Mouse (Mus musculus): ENCODE data around the gene Prdm8. TPM values are rescaled to one million over a fixed set of nuclear protein-coding genes. Genes with fewer than 3 reads are reported as not detected.

Gene Prdm8
- polyA plus RNA-seq (2014; fragmentation: Nextera tagmentation; extraction: Ambion mirVana) = 2.8 and 2.9 TPM in 2 replicates

GRCm38 (mm10) chr5:98167180-98167824 lies at the start of gene Prdm8:
Prdm8 (plus strand) TSS chr5:98167198.
- no peaks in the 10 kb centered on the region for H3K9me3 ChIP-seq (ENCODE audit: control insufficient read depth, low read length)
- H3K9ac ChIP-seq (ENCODE audit: low read depth, low read length) = peak within 1 kb of the TSS; percentile 37; the same call in 1 of the 2 replicates
- H3K4me1 ChIP-seq (replicated peaks; ENCODE audit: control insufficient read depth, insufficient read depth, low read length) = peaks cover 12% of the 10 kb centered on the region
- WGBS = under 1% methylated on average over 50 of the region's 51 CpGs
- DNase-seq (ENCODE audit: low spot score) (peak; percentile 95), ATAC-seq (ENCODE audit: low FRiP score) (peak; percentile 92)
- H3K36me3 ChIP-seq (ENCODE audit: control insufficient read depth, insufficient read depth, low read length) = no peaks in the 10 kb centered on the region
- peak within 1 kb of the TSS; percentile 70 for H3K4me2 ChIP-seq (replicated peaks; ENCODE audit: low read depth, low read length)
- H3K27me3 ChIP-seq (ENCODE audit: control insufficient read depth, insufficient read depth, low read length) = peaks cover 46% of the 10 kb centered on the region
- peak within 1 kb of the TSS; percentile 42 for H3K4me3 ChIP-seq (ENCODE audit: low read depth, low read length)
- H3K27ac ChIP-seq (ENCODE audit: low read depth, low read length) = no peak within 1 kb of the TSS

- WGBS = 92% methylated on average over 3 of the region's 3 CpGs
- Histone ChIP-seq H3K9me3 (ENCODE audit: control insufficient read depth, low read length) (no peaks in the 10 kb centered on the region), H3K4me3 (ENCODE audit: low read depth, low read length) (no peak overlapping the region), H3K27ac (ENCODE audit: low read depth, low read length) (no peak overlapping the region), H3K27me3 (ENCODE audit: control insufficient read depth, insufficient read depth, low read length) (no peaks in the 10 kb centered on the region), H3K4me1 (replicated peaks; ENCODE audit: control insufficient read depth, insufficient read depth, low read length) (no peaks in the 10 kb centered on the region), H3K4me2 (replicated peaks; ENCODE audit: low read depth, low read length) (no peak overlapping the region), H3K9ac (ENCODE audit: low read depth, low read length) (no peak overlapping the region), H3K36me3 (ENCODE audit: control insufficient read depth, insufficient read depth, low read length) (no peaks in the 10 kb centered on the region)
- DNase-seq (ENCODE audit: low spot score) = no peak
- no peak for ATAC-seq (ENCODE audit: low FRiP score)
Measured at GRCm38 (mm10) chr5:98127074-98127473, 39.9 kb upstream of the Prdm8 start.

- Histone ChIP-seq H3K4me3 (ENCODE audit: low read depth, low read length) (no peak overlapping the region), H3K36me3 (ENCODE audit: control insufficient read depth, insufficient read depth, low read length) (no peaks in the 10 kb centered on the region), H3K27ac (ENCODE audit: low read depth, low read length) (no peak overlapping the region), H3K4me1 (replicated peaks; ENCODE audit: control insufficient read depth, insufficient read depth, low read length) (no peaks in the 10 kb centered on the region), H3K4me2 (replicated peaks; ENCODE audit: low read depth, low read length) (no peak overlapping the region), H3K9me3 (ENCODE audit: control insufficient read depth, low read length) (no peaks in the 10 kb centered on the region), H3K27me3 (ENCODE audit: control insufficient read depth, insufficient read depth, low read length) (no peaks in the 10 kb centered on the region), H3K9ac (ENCODE audit: low read depth, low read length) (no peak overlapping the region)
- peak; percentile 1 for DNase-seq (ENCODE audit: low spot score)
- peak; percentile 19; the same call in 1 of the 2 replicates for ATAC-seq (ENCODE audit: low FRiP score)
- WGBS = 82% methylated on average over 14 of the region's 14 CpGs
Measured at GRCm38 (mm10) chr5:98138545-98139296, 28.3 kb upstream of the Prdm8 start.

DNA sequence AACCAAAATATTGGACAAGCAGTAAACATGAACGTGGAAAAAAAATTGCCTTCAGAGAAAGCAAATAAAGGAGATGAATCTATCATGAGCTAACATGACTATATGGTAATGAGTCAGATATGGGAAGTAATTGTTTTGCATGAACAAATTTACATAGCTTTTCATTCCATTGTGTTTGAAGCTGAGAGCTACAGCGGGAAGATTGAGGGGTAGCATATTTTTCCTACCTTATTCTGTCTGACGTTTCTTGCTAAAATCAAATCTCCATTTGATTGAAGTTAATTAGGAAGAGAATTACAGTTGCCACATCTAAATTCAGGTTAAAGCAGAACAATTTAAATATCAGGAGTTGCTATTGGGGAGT lies 27.7 kb upstream of the Prdm8 start:
- 69% methylated on average over 3 of the region's 3 CpGs for WGBS
- no peaks in the 10 kb centered on the region for H3K4me1 ChIP-seq (replicated peaks; ENCODE audit: control insufficient read depth, insufficient read depth, low read length)
- H3K4me3 ChIP-seq (ENCODE audit: low read depth, low read length) = no peak overlapping the region
- no peaks in the 10 kb centered on the region for H3K9me3 ChIP-seq (ENCODE audit: control insufficient read depth, low read length)
- H3K4me2 ChIP-seq (replicated peaks; ENCODE audit: low read depth, low read length) = no peak overlapping the region
- no peaks in the 10 kb centered on the region for H3K27me3 ChIP-seq (ENCODE audit: control insufficient read depth, insufficient read depth, low read length)
- no peak overlapping the region for H3K27ac ChIP-seq (ENCODE audit: low read depth, low read length)
- DNase-seq (ENCODE audit: low spot score) (no peak), ATAC-seq (ENCODE audit: low FRiP score) (peak; percentile 33; the same call in 1 of the 2 replicates)
- H3K9ac ChIP-seq (ENCODE audit: low read depth, low read length) = no peak overlapping the region
- H3K36me3 ChIP-seq (ENCODE audit: control insufficient read depth, insufficient read depth, low read length) = no peaks in the 10 kb centered on the region

DNA sequence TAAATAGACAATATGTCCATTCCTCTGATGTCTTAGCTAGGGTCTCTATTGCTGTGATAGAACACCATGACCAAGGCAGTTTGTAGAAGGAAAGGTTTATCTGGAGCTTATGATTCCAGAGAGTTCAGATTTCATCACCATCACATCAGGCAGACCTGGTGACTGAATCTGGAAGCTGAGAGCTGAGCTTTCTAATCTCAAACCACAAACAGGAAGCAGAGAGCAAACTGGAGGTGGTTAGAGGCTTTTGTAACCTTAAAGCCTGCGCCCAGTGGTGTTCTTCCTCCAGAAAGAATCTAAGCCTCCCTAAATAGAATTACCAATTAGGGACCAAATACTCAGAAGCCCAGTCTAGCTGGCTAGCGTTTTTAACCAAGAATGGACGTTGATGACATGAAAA lies 20.1 kb upstream of the Prdm8 start:
- Histone ChIP-seq H3K9ac (ENCODE audit: low read depth, low read length) (no peak overlapping the region), H3K9me3 (ENCODE audit: control insufficient read depth, low read length) (no peaks in the 10 kb centered on the region), H3K4me3 (ENCODE audit: low read depth, low read length) (no peak overlapping the region), H3K4me2 (replicated peaks; ENCODE audit: low read depth, low read length) (no peak overlapping the region), H3K36me3 (ENCODE audit: control insufficient read depth, insufficient read depth, low read length) (no peaks in the 10 kb centered on the region), H3K27ac (ENCODE audit: low read depth, low read length) (no peak overlapping the region), H3K27me3 (ENCODE audit: control insufficient read depth, insufficient read depth, low read length) (no peaks in the 10 kb centered on the region), H3K4me1 (replicated peaks; ENCODE audit: control insufficient read depth, insufficient read depth, low read length) (no peaks in the 10 kb centered on the region)
- DNase-seq (ENCODE audit: low spot score) (no peak), ATAC-seq (ENCODE audit: low FRiP score) (no peak)
- WGBS = 73% methylated on average over 3 of the region's 3 CpGs

- WGBS = 2% methylated on average over 15 of the region's 15 CpGs
- H3K9ac ChIP-seq (ENCODE audit: low read depth, low read length) = no peak overlapping the region
- H3K9me3 ChIP-seq (ENCODE audit: control insufficient read depth, low read length) = no peaks in the 10 kb centered on the region
- no peaks in the 10 kb centered on the region for H3K36me3 ChIP-seq (ENCODE audit: control insufficient read depth, insufficient read depth, low read length)
- DNase-seq (ENCODE audit: low spot score) (peak; percentile 46), ATAC-seq (ENCODE audit: low FRiP score) (no peak)
- peak overlapping the region; percentile 14; the same call in 1 of the 2 replicates for H3K4me2 ChIP-seq (replicated peaks; ENCODE audit: low read depth, low read length)
- H3K27ac ChIP-seq (ENCODE audit: low read depth, low read length) = no peak overlapping the region
- peaks cover 10% of the 10 kb centered on the region for H3K4me1 ChIP-seq (replicated peaks; ENCODE audit: control insufficient read depth, insufficient read depth, low read length)
- peak overlapping the region; percentile 10; the same call in 1 of the 2 replicates for H3K4me3 ChIP-seq (ENCODE audit: low read depth, low read length)
- H3K27me3 ChIP-seq (ENCODE audit: control insufficient read depth, insufficient read depth, low read length) = peaks cover 34% of the 10 kb centered on the region
Measured at GRCm38 (mm10) chr5:98166116-98166515, 882 bp upstream of the Prdm8 start.

- DNase-seq (ENCODE audit: low spot score) = peak; percentile 59
- ATAC-seq (ENCODE audit: low FRiP score) = no peak
- Histone ChIP-seq H3K4me1 (replicated peaks; ENCODE audit: control insufficient read depth, insufficient read depth, low read length) (peaks cover 17% of the 10 kb centered on the region), H3K27me3 (ENCODE audit: control insufficient read depth, insufficient read depth, low read length) (peaks cover 60% of the 10 kb centered on the region), H3K4me2 (replicated peaks; ENCODE audit: low read depth, low read length) (peak overlapping the region; percentile 70), H3K9me3 (ENCODE audit: control insufficient read depth, low read length) (no peaks in the 10 kb centered on the region), H3K9ac (ENCODE audit: low read depth, low read length) (no peak overlapping the region), H3K36me3 (ENCODE audit: control insufficient read depth, insufficient read depth, low read length) (no peaks in the 10 kb centered on the region), H3K4me3 (ENCODE audit: low read depth, low read length) (peak overlapping the region; percentile 42), H3K27ac (ENCODE audit: low read depth, low read length) (no peak overlapping the region)
- 1% methylated on average over 37 of the region's 37 CpGs for WGBS
Measured at GRCm38 (mm10) chr5:98168356-98169285, 1.6 kb downstream of the Prdm8 start.
